Mouse (Mus musculus): Measurements from ENCODE around the gene Gramd2. TPM values are rescaled to one million over a fixed set of nuclear protein-coding genes. Genes with fewer than 3 reads are reported as not detected.

Gene Gramd2
- polyA plus RNA-seq, 1 experiment from 2014 or later: 6.2 TPM

GRCm38 (mm10) chr9:59669172-59669571 is 10.8 kb upstream of the Gramd2 start:
- H3K9me3 ChIP-seq: no peaks in the 10 kb centered on the region
- H3K27ac ChIP-seq: no peak overlapping the region
- no peak overlapping the region for H3K4me3 ChIP-seq
- H3K36me3 ChIP-seq: peaks cover 94% of the 10 kb centered on the region
- peaks cover 1% of the 10 kb centered on the region; the same call in 1 of the 2 replicates for H3K4me1 ChIP-seq
- H3K4me2 ChIP-seq: no peak overlapping the region
- 80% methylated on average over 4 of the region's 4 CpGs for WGBS
- no peaks in the 10 kb centered on the region for H3K27me3 ChIP-seq
- no peak overlapping the region for H3K9ac ChIP-seq
- ATAC-seq (ENCODE audit: borderline replicate concordance, extremely low read depth, low FRiP score, low TSS enrichment): no peak

GRCm38 (mm10) chr9:59672195-59672894 is 7.6 kb upstream of the Gramd2 start:
- Histone ChIP-seq H3K9ac (no peak overlapping the region), H3K4me3 (no peak overlapping the region), H3K9me3 (no peaks in the 10 kb centered on the region), H3K4me1 (no peaks in the 10 kb centered on the region), H3K27me3 (no peaks in the 10 kb centered on the region), H3K4me2 (no peak overlapping the region), H3K36me3 (peaks cover 97% of the 10 kb centered on the region), H3K27ac (no peak overlapping the region)
- 86% methylated on average over 12 of the region's 12 CpGs for WGBS
- no peak for ATAC-seq (ENCODE audit: borderline replicate concordance, extremely low read depth, low FRiP score, low TSS enrichment)

GRCm38 (mm10) chr9:59673427-59673826 is 6.5 kb upstream of the Gramd2 start:
- H3K27ac ChIP-seq: no peak overlapping the region
- H3K4me2 ChIP-seq: no peak overlapping the region
- 48% methylated on average over 2 of the region's 2 CpGs for whole genome bisulfite sequencing
- H3K4me3 ChIP-seq: no peak overlapping the region
- H3K36me3 ChIP-seq: peaks cover 97% of the 10 kb centered on the region
- no peaks in the 10 kb centered on the region for H3K9me3 ChIP-seq
- no peak overlapping the region for H3K9ac ChIP-seq
- no peaks in the 10 kb centered on the region for H3K27me3 ChIP-seq
- ATAC-seq (ENCODE audit: borderline replicate concordance, extremely low read depth, low FRiP score, low TSS enrichment): no peak
- no peaks in the 10 kb centered on the region for H3K4me1 ChIP-seq

- WGBS: 85% methylated on average over 14 of the region's 14 CpGs
- no peak for ATAC-seq (ENCODE audit: borderline replicate concordance, extremely low read depth, low FRiP score, low TSS enrichment)
- Histone ChIP-seq H3K4me3 (no peak overlapping the region), H3K9me3 (no peaks in the 10 kb centered on the region), H3K36me3 (peaks cover 86% of the 10 kb centered on the region), H3K9ac (no peak overlapping the region), H3K27me3 (peaks cover 6% of the 10 kb centered on the region; the same call in 1 of the 2 replicates), H3K27ac (no peak overlapping the region), H3K4me2 (no peak overlapping the region), H3K4me1 (peaks cover 11% of the 10 kb centered on the region)
These were observed 4.3 kb upstream of the Gramd2 start for GRCm38 (mm10) chr9:59675598-59675997.

GRCm38 (mm10) chr9:59678313-59678712 is 1.6 kb upstream of the Gramd2 start:
- Histone ChIP-seq H3K4me2 (no peak overlapping the region), H3K27ac (no peak overlapping the region), H3K27me3 (peaks cover 15% of the 10 kb centered on the region), H3K4me3 (no peak overlapping the region), H3K9ac (no peak overlapping the region), H3K4me1 (peaks cover 17% of the 10 kb centered on the region), H3K36me3 (peaks cover 59% of the 10 kb centered on the region), H3K9me3 (no peaks in the 10 kb centered on the region)
- no peak for ATAC-seq (ENCODE audit: borderline replicate concordance, extremely low read depth, low FRiP score, low TSS enrichment)
- 23% methylated on average over 1 of the region's 1 CpGs for WGBS

GRCm38 (mm10) chr9:59680534-59680875 is 561 bp downstream of the Gramd2 start:
- Histone ChIP-seq H3K4me3 (peak overlapping the region; percentile 52), H3K27ac (peak overlapping the region; percentile 41; the same call in 1 of the 2 replicates), H3K36me3 (peaks cover 38% of the 10 kb centered on the region), H3K9ac (peak overlapping the region; percentile 55), H3K9me3 (no peaks in the 10 kb centered on the region), H3K4me2 (peak overlapping the region; percentile 99), H3K4me1 (peaks cover 17% of the 10 kb centered on the region), H3K27me3 (peaks cover 15% of the 10 kb centered on the region)
- WGBS: 13% methylated on average over 16 of the region's 16 CpGs
- ATAC-seq (ENCODE audit: borderline replicate concordance, extremely low read depth, low FRiP score, low TSS enrichment): peak; percentile 24; the same call in 1 of the 2 replicates

GRCm38 (mm10) chr9:59684020-59684419 is 4.1 kb downstream of the Gramd2 start:
- Histone ChIP-seq H3K4me1 (peaks cover 17% of the 10 kb centered on the region), H3K36me3 (0 out of 2 replicates have a peak, but pooled peaks cover 5% of the 10 kb centered on the region), H3K4me3 (no peak overlapping the region), H3K27me3 (peaks cover 15% of the 10 kb centered on the region), H3K4me2 (no peak overlapping the region), H3K9me3 (no peaks in the 10 kb centered on the region), H3K9ac (no peak overlapping the region), H3K27ac (peak overlapping the region; percentile 66)
- ATAC-seq (ENCODE audit: borderline replicate concordance, extremely low read depth, low FRiP score, low TSS enrichment): no peak
- 41% methylated on average over 2 of the region's 2 CpGs for WGBS

- H3K9ac ChIP-seq: no peak overlapping the region
- no peak overlapping the region for H3K4me2 ChIP-seq
- no peak for ATAC-seq (ENCODE audit: borderline replicate concordance, extremely low read depth, low FRiP score, low TSS enrichment)
- no peak overlapping the region for H3K4me3 ChIP-seq
- H3K36me3 ChIP-seq: no peaks in the 10 kb centered on the region
- H3K27me3 ChIP-seq: no peaks in the 10 kb centered on the region
- no peak overlapping the region for H3K27ac ChIP-seq
- peaks cover 12% of the 10 kb centered on the region for H3K4me1 ChIP-seq
- 22% methylated on average over 6 of the region's 6 CpGs for WGBS
- no peaks in the 10 kb centered on the region for H3K9me3 ChIP-seq
These were observed 7.6 kb downstream of the Gramd2 start for GRCm38 (mm10) chr9:59687416-59688046.

- H3K9me3 ChIP-seq: no peaks in the 10 kb centered on the region
- WGBS: 3% methylated on average over 23 of the region's 23 CpGs
- H3K4me2 ChIP-seq: peak overlapping the region; percentile 56
- peak overlapping the region; percentile 26 for H3K4me3 ChIP-seq
- H3K36me3 ChIP-seq: no peaks in the 10 kb centered on the region
- ATAC-seq (ENCODE audit: borderline replicate concordance, extremely low read depth, low FRiP score, low TSS enrichment): peak; percentile 81
- peaks cover 39% of the 10 kb centered on the region for H3K4me1 ChIP-seq
- peak overlapping the region; percentile 87 for H3K27ac ChIP-seq
- peak overlapping the region; percentile 2; the same call in 1 of the 2 replicates for H3K9ac ChIP-seq
- no peaks in the 10 kb centered on the region for H3K27me3 ChIP-seq
These were observed 11.7 kb downstream of the Gramd2 start for GRCm38 (mm10) chr9:59691635-59692094.

- Histone ChIP-seq H3K9ac (peak overlapping the region; percentile 2; the same call in 1 of the 2 replicates), H3K27me3 (no peaks in the 10 kb centered on the region), H3K4me3 (peak overlapping the region; percentile 26), H3K36me3 (no peaks in the 10 kb centered on the region), H3K4me1 (peaks cover 44% of the 10 kb centered on the region), H3K9me3 (no peaks in the 10 kb centered on the region), H3K27ac (peak overlapping the region; percentile 87), H3K4me2 (peak overlapping the region; percentile 56)
- WGBS: 37% methylated on average over 9 of the region's 9 CpGs
- peak; percentile 48 for ATAC-seq (ENCODE audit: borderline replicate concordance, extremely low read depth, low FRiP score, low TSS enrichment)
These were observed 12.2 kb downstream of the Gramd2 start for GRCm38 (mm10) chr9:59692145-59692544.

- Histone ChIP-seq H3K27me3 (no peaks in the 10 kb centered on the region), H3K9ac (no peak overlapping the region; the same call in 1 of the 2 replicates), H3K4me3 (no peak overlapping the region), H3K27ac (peak overlapping the region; percentile 80), H3K4me1 (peaks cover 48% of the 10 kb centered on the region), H3K4me2 (no peak overlapping the region), H3K36me3 (no peaks in the 10 kb centered on the region), H3K9me3 (no peaks in the 10 kb centered on the region)
- WGBS: 36% methylated on average over 16 of the region's 16 CpGs
- no peak for ATAC-seq (ENCODE audit: borderline replicate concordance, extremely low read depth, low FRiP score, low TSS enrichment)
These were observed 14.9 kb downstream of the Gramd2 start for GRCm38 (mm10) chr9:59694571-59695450.
